Mouse (Mus musculus) liver, embryonic 12.5 days (tissue): ENCODE data around the gene Sec16b. TPM values are rescaled to one million over a fixed set of nuclear protein-coding genes. Genes with fewer than 3 reads are reported as not detected.

ENCODE experiments used
- ATAC-seq: fragments of 200-750 bp; cut with Nextera tagmentation; 2 replicates; pipeline ENCODE4 v1.8.0; 2017; ENCODE audit warnings: moderate number of reproducible peaks, mild to moderate bottlenecking, moderate library complexity
- H3K27ac ChIP-seq: fragments of 300-500 bp; sonication (generic); 2 replicates; pipeline ENCODE4 v1.5.1; 2016; ENCODE audit warnings: mild to moderate bottlenecking
- H3K27me3 ChIP-seq: fragments of 300-500 bp; sonication (generic); replicated peaks from 2 replicates; pipeline ENCODE4 v1.6.1; 2016; ENCODE audit warnings: mild to moderate bottlenecking, moderate library complexity
- H3K36me3 ChIP-seq: fragments of 300-500 bp; sonication (generic); 2 replicates; pipeline ENCODE4 v1.6.1; 2016; ENCODE audit warnings: mild to moderate bottlenecking, moderate library complexity
- H3K4me1 ChIP-seq: fragments of 300-500 bp; sonication (generic); 2 replicates; pipeline ENCODE4 v1.6.1; 2016
- H3K4me2 ChIP-seq: fragments of 300-500 bp; sonication (generic); 2 replicates; pipeline ENCODE4 v1.6.1; 2016; ENCODE audit warnings: mild to moderate bottlenecking, moderate library complexity
- H3K4me3 ChIP-seq: fragments of 300-500 bp; sonication (generic); 2 replicates; pipeline ENCODE4 v1.5.1; 2016; ENCODE audit warnings: mild to moderate bottlenecking, moderate library complexity
- H3K9ac ChIP-seq: fragments of 300-500 bp; sonication (generic); 2 replicates; pipeline ENCODE4 v1.6.1; 2016; ENCODE audit warnings: mild to moderate bottlenecking, moderate library complexity
- H3K9me3 ChIP-seq: fragments of 300-500 bp; sonication (generic); replicated peaks from 2 replicates; pipeline ENCODE4 v1.6.1; 2016; ENCODE audit warnings: mild to moderate bottlenecking, moderate library complexity
- WGBS: fragments of 180-500 bp; shearing (Covaris S2); methylation state at CpG from one replicate; pipeline ENCODE4 v1.1.7; 2016; ENCODE audit not compliant: insufficient replicate concordance; 5-methylcytosine and 5-hydroxymethylcytosine counted together
- polyA plus RNA-seq: library from polyadenylated mRNA; unstranded; fragments of >200 nt; fragmentation: Nextera tagmentation; extraction: Ambion mirVana; gene quantifications from 2 replicates; pipeline ENCODE4 v1.2.1, GENCODE M21; 2016

Sec16b gene
- polyA plus RNA-seq, 1 experiment from 2014 or later = 3.9 TPM

DNA sequence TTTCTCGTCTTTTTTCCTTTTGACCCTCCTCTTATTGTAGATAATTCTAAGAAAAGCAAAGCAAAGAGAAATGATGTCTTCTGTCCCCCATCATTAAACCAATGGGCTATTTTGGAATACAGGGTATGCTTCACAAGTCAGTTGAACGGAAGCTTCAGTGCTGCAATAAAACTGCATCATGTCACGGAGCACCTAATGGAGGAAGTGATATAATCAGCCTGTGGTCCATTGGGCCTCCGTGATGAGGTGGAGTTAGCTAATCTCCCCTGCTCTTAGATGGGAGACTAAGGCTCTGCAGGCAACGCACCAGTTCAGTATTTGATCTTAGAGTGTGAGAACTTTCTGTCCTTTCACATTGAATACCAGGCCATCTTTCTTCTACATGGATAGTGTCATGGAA lies 41.1 kb downstream of the Sec16b start:
- 0 out of 2 replicates have a peak, but pooled peaks cover 3% of the 10 kb centered on the region for H3K9me3 ChIP-seq
- no peaks in the 10 kb centered on the region for H3K27me3 ChIP-seq
- no peak for ATAC-seq
- no peak overlapping the region for H3K4me2 ChIP-seq
- H3K9ac ChIP-seq = no peak overlapping the region
- no peak overlapping the region for H3K4me3 ChIP-seq
- peaks cover 4% of the 10 kb centered on the region; the same call in 1 of the 2 replicates for H3K36me3 ChIP-seq
- H3K4me1 ChIP-seq = no peaks in the 10 kb centered on the region
- 37% methylated on average over 5 of the region's 5 CpGs for WGBS
- H3K27ac ChIP-seq = no peak overlapping the region

- Histone ChIP-seq H3K27me3 (peaks cover 6% of the 10 kb centered on the region; the same call in 1 of the 2 replicates), H3K36me3 (peaks cover 4% of the 10 kb centered on the region; the same call in 1 of the 2 replicates), H3K27ac (no peak overlapping the region), H3K9ac (no peak overlapping the region), H3K4me2 (no peak overlapping the region), H3K4me3 (no peak overlapping the region), H3K9me3 (0 out of 2 replicates have a peak, but pooled peaks cover 3% of the 10 kb centered on the region), H3K4me1 (no peaks in the 10 kb centered on the region; the same call in 1 of the 2 replicates)
- 35% methylated on average over 3 of the region's 3 CpGs for WGBS
- ATAC-seq = no peak
Observed at GRCm38 (mm10) chr1:157549721-157550120, 43.2 kb downstream of the Sec16b start.

DNA sequence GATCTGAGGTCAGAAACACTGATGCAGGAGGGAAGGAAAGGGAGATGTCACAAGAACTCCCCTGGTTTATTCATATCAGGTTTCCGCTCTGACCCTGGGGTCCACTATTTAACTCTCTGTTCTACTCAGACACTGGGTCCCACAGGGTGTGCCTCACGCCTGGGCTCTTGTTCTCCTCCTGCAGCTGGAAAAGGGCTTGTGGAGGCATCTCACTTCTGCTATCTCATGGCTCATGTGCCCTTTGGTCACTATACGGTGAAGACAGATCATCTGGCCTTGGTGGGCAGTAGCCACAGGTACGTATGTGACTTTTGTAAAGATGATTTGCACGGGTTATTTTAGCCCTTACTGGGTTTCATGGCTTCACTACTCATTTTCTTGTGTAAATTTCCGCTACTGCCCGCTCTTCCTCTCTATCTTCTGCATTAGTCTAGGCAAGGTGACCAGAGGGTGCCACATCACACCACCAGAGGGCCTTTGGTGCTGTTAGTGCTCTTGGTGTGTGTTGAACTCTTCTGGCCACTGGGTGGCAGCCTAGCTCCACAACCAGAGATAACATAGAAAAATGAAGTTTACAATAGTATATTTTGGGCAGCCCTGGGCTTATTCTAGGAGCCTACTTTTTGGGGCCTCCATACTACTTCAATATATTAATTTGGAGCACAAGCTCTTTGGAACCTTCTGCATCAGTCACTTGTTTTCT lies 46.4 kb downstream of the Sec16b start:
- Histone ChIP-seq H3K9ac (no peak overlapping the region), H3K4me3 (no peak overlapping the region), H3K27me3 (peaks cover 10% of the 10 kb centered on the region; the same call in 1 of the 2 replicates), H3K9me3 (0 out of 2 replicates have a peak, but pooled peaks cover 3% of the 10 kb centered on the region), H3K4me1 (no peaks in the 10 kb centered on the region; the same call in 1 of the 2 replicates), H3K4me2 (no peak overlapping the region), H3K36me3 (peaks cover 4% of the 10 kb centered on the region; the same call in 1 of the 2 replicates), H3K27ac (no peak overlapping the region)
- WGBS = 60% methylated on average over 7 of the region's 7 CpGs
- ATAC-seq = no peak

- no peak overlapping the region for H3K9ac ChIP-seq
- no peaks in the 10 kb centered on the region; the same call in 1 of the 2 replicates for H3K4me1 ChIP-seq
- peaks cover 4% of the 10 kb centered on the region; the same call in 1 of the 2 replicates for H3K36me3 ChIP-seq
- WGBS = 31% methylated on average over 3 of the region's 3 CpGs
- H3K27me3 ChIP-seq = peaks cover 10% of the 10 kb centered on the region; the same call in 1 of the 2 replicates
- no peak overlapping the region for H3K27ac ChIP-seq
- H3K9me3 ChIP-seq = 0 out of 2 replicates have a peak, but pooled peaks cover 3% of the 10 kb centered on the region
- H3K4me2 ChIP-seq = no peak overlapping the region
- ATAC-seq = no peak
- no peak overlapping the region for H3K4me3 ChIP-seq
Observed at GRCm38 (mm10) chr1:157554163-157554562, 47.6 kb downstream of the Sec16b start.

DNA sequence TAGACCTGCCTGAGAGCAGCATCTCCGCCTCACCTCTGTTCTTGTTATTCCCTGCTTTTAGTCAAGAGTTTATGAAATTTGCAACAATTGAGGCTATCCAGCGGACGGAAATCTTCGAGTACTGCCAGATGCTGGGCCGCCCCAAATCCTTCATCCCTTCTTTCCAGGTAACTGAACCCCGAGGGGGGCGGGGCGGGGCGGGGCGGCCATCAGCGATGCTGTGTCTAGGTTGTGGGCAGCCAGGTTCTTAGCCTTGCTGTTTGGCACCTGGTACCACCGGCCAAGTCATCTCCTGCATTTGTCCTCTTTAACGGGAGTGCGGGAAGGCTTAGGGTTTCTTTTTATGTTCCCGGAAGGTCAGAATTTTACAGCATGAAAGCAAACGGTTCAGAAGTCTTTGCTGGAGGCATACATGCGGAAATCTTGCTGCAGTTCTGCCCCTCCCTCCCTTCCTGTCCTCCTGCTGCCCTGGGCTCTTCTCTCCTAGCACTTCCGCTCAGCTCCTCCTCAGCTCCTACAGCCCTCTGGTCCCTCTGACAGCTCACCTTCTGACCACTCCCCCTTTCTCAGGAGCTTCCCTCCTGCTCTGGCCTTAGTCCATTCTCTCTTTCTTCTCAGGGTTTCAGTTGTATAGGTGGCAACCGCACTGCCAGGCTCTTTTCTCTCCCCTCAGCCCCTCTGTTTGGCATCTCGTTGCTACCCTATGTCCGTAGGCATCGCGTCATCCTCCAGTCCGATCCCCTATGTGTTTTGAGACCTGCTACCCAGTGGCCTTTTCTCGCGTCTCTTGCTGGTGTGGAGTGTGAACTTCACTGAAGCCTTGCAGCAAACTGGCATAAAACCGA lies 48.4 kb downstream of the Sec16b start:
- H3K36me3 ChIP-seq = peaks cover 4% of the 10 kb centered on the region; the same call in 1 of the 2 replicates
- no peaks in the 10 kb centered on the region; the same call in 1 of the 2 replicates for H3K4me1 ChIP-seq
- 0 out of 2 replicates have a peak, but pooled peaks cover 3% of the 10 kb centered on the region for H3K9me3 ChIP-seq
- no peak overlapping the region for H3K27ac ChIP-seq
- peak overlapping the region; percentile 11; the same call in 1 of the 2 replicates for H3K4me3 ChIP-seq
- H3K9ac ChIP-seq = no peak overlapping the region
- H3K27me3 ChIP-seq = peaks cover 10% of the 10 kb centered on the region; the same call in 1 of the 2 replicates
- WGBS = 24% methylated on average over 27 of the region's 27 CpGs
- no peak for ATAC-seq
- peak overlapping the region; percentile 51 for H3K4me2 ChIP-seq

DNA sequence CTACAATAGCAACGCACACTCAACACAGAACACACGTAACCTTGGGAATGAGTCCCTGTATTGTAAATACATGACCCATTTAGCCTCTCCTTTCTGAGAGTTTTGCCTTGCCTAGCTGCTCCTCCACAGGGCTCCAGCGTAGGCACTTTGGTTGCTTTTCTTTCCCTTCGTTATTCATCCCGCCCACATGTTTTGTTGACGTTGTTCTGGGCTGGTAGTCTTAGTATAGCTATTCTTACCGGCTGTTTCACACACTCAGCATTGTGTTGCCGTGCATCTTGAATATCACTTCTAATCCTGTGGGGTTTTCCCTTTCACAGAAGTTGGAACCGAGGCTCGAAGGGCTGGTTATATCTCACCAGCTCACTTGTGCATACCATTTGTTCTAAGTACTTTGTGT lies 49.2 kb downstream of the Sec16b start:
- Histone ChIP-seq H3K4me3 (no peak overlapping the region), H3K36me3 (peaks cover 4% of the 10 kb centered on the region; the same call in 1 of the 2 replicates), H3K27me3 (peaks cover 10% of the 10 kb centered on the region; the same call in 1 of the 2 replicates), H3K9me3 (0 out of 2 replicates have a peak, but pooled peaks cover 3% of the 10 kb centered on the region), H3K9ac (no peak overlapping the region), H3K4me2 (no peak overlapping the region), H3K4me1 (no peaks in the 10 kb centered on the region; the same call in 1 of the 2 replicates), H3K27ac (no peak overlapping the region)
- 74% methylated on average over 10 of the region's 10 CpGs for WGBS
- no peak for ATAC-seq

DNA sequence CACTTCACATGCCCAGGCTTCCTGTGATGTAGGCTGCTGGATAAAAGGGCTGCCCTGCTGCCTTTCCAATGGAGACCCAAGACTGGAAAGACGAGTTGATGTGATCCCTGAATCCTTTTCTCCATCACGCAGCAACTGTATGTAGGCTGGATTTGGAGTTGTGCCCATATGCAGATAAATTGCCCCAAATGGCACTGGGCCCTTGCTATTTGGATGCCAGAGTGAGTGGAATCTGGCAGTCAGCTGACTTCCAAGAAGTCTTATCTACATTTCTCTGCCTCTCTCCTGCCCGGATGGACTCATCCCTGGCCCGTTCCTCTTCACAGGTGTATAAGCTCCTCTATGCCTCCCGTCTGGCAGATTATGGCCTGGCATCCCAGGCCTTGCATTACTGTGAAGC lies 49.9 kb downstream of the Sec16b start:
- WGBS = 63% methylated on average over 5 of the region's 5 CpGs
- H3K27ac ChIP-seq = no peak overlapping the region
- peaks cover 4% of the 10 kb centered on the region; the same call in 1 of the 2 replicates for H3K36me3 ChIP-seq
- no peak overlapping the region for H3K4me2 ChIP-seq
- H3K4me3 ChIP-seq = no peak overlapping the region
- H3K9ac ChIP-seq = no peak overlapping the region
- 0 out of 2 replicates have a peak, but pooled peaks cover 3% of the 10 kb centered on the region for H3K9me3 ChIP-seq
- H3K4me1 ChIP-seq = no peaks in the 10 kb centered on the region; the same call in 1 of the 2 replicates
- peaks cover 10% of the 10 kb centered on the region; the same call in 1 of the 2 replicates for H3K27me3 ChIP-seq
- no peak for ATAC-seq

- Histone ChIP-seq H3K9ac (no peak overlapping the region), H3K4me1 (no peaks in the 10 kb centered on the region; the same call in 1 of the 2 replicates), H3K27me3 (peaks cover 10% of the 10 kb centered on the region; the same call in 1 of the 2 replicates), H3K27ac (no peak overlapping the region), H3K4me2 (no peak overlapping the region), H3K9me3 (no peaks in the 10 kb centered on the region), H3K4me3 (no peak overlapping the region), H3K36me3 (no peaks in the 10 kb centered on the region)
- no peak for ATAC-seq
- WGBS = 41% methylated on average over 5 of the region's 5 CpGs
Observed at GRCm38 (mm10) chr1:157558145-157558544, 51.6 kb downstream of the Sec16b start.

DNA sequence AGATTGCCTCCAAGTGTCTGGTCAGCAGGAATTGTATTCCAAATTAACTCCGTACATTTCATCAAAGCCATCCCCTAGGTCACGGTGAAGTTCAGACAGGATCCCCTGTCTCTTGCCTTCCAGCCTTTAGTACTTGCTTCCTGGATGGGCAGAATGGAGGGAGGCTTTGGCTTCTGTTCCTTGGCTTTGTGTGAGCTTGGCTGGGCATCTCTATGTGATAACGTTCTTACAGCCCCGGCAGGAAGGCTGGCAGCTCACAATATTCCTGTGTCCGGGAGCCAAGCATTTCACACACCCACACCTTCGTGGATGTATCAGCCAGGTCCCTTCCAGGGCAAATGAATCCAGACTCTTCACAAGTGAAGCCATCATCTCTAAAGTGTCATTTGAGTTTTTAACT lies 53.5 kb downstream of the Sec16b start:
- Histone ChIP-seq H3K27ac (no peak overlapping the region), H3K9me3 (no peaks in the 10 kb centered on the region), H3K4me1 (no peaks in the 10 kb centered on the region), H3K4me3 (no peak overlapping the region), H3K9ac (no peak overlapping the region), H3K4me2 (no peak overlapping the region), H3K36me3 (0 out of 2 replicates have a peak, but pooled peaks cover 5% of the 10 kb centered on the region), H3K27me3 (peaks cover 3% of the 10 kb centered on the region; the same call in 1 of the 2 replicates)
- no peak for ATAC-seq
- 57% methylated on average over 6 of the region's 6 CpGs for WGBS

DNA sequence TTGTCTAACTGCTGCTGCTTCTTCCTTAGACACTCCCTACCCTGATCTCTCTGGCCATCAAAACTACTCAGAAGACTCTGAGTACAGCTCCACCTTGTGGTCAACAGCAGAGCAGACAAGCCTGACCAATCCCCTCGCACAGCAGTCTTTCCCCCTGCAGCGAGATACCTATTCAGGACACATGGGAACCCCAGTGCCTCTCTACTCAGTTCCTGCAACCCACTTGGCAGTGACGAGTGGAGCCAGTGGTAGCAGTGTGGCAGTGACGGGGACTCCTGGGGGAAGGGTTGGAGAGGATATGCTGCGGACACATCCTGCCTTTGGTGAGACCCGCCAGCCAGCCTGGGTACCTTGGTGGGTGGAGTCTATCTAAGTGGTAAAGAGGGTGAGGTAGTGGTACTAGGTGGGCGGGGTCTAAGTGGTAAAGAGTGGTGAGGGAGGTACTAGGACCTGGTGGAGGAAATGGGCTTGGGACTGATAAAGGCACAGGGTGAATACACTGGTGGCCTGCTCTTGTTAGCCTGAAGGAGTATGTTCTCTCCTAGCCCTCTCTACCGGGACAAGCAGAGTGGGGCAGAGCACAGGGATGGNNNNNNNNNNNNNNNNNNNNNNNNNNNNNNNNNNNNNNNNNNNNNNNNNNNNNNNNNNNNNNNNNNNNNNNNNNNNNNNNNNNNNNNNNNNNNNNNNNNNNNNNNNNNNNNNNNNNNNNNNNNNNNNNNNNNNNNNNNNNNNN lies 54.3 kb downstream of the Sec16b start:
- no peak overlapping the region for H3K27ac ChIP-seq
- no peaks in the 10 kb centered on the region for H3K4me1 ChIP-seq
- peak; percentile 58 for ATAC-seq
- H3K27me3 ChIP-seq = 0 out of 2 replicates have a peak, but pooled peaks cover 3% of the 10 kb centered on the region
- H3K9ac ChIP-seq = no peak overlapping the region
- WGBS = 10% methylated on average over 8 of the region's 8 CpGs
- H3K4me2 ChIP-seq = peak overlapping the region; percentile 37
- H3K9me3 ChIP-seq = no peaks in the 10 kb centered on the region
- 0 out of 2 replicates have a peak, but pooled peaks cover 5% of the 10 kb centered on the region for H3K36me3 ChIP-seq
- H3K4me3 ChIP-seq = no peak overlapping the region

DNA sequence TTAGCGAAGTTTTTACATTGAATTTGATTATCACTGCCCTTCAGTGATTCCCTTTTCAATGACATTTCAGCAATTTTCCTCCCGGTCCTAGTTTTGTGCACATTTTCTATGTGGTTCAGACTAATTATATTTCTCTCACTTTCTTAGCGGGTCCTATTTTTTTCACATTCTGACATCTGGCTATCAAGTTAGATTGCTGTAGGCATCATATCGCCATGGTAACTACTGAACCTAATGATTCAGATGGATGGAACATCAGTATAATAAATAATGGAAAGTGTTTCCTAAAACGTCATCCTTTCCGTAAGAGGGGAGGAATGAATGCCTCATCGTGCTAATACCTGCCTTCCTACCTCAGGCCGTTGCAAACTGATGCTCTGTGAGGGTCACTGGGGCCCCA lies 61.3 kb downstream of the Sec16b start:
- 0 out of 2 replicates have a peak, but pooled peaks cover 5% of the 10 kb centered on the region for H3K36me3 ChIP-seq
- H3K9ac ChIP-seq = no peak overlapping the region
- no peak for ATAC-seq
- H3K4me2 ChIP-seq = no peak overlapping the region
- no peaks in the 10 kb centered on the region for H3K9me3 ChIP-seq
- no peaks in the 10 kb centered on the region for H3K27me3 ChIP-seq
- 72% methylated on average over 8 of the region's 8 CpGs for WGBS
- no peak overlapping the region for H3K4me3 ChIP-seq
- H3K4me1 ChIP-seq = no peaks in the 10 kb centered on the region
- H3K27ac ChIP-seq = no peak overlapping the region
